Mouse (Mus musculus) MEL (cell line): ENCODE measurements at regions not wholly inside any gene's neighbourhood (a gene's known extent, or its start where the extent isn't known, plus 50 kb on each side); places are given as distances from the start of the nearest gene placed in this dataset.

ENCODE experiments used
- DNase-seq: peaks from one replicate; pipeline ENCODE4 v3.0.0; 2011; ENCODE audit warnings: low read depth, low spot score
- H3K27ac ChIP-seq: 2 replicates; pipeline ENCODE4 v1.5.1; 2012; ENCODE audit warnings: low read depth, mild to moderate bottlenecking, control low read depth, low read length, moderate library complexity; ENCODE audit not compliant: control insufficient read depth
- H3K27me3 ChIP-seq, 2 experiments: fragments of 150-350 bp in 1 of 2; sonication (generic) in 1 of 2; 2 replicates each; pipeline ENCODE4 v1.6.1; 2012; ENCODE audit warnings: low read length in 2 of 2, mild to moderate bottlenecking in 2 of 2, improper control_type of control experiment in 1 of 2, moderate library complexity in 1 of 2; ENCODE audit not compliant: insufficient read depth in 2 of 2, control insufficient read depth in 1 of 2
- H3K36me3 ChIP-seq, 2 experiments: 2 replicates each; pipeline ENCODE4 v1.6.1; 2012 to 2014; ENCODE audit warnings: low read length in 2 of 2, improper control_type of control experiment in 1 of 2, inconsistent platforms in 1 of 2, mild to moderate bottlenecking in 1 of 2; ENCODE audit not compliant: insufficient read depth in 2 of 2, control insufficient read depth in 1 of 2
- H3K4me1 ChIP-seq, 2 experiments: fragments of 150-350 bp in 1 of 2; sonication (generic) in 1 of 2; 2 replicates each; pipeline ENCODE4 v1.6.1; 2012; ENCODE audit warnings: low read length in 2 of 2, improper control_type of control experiment in 1 of 2, mild to moderate bottlenecking in 1 of 2; ENCODE audit not compliant: insufficient read depth in 2 of 2, control insufficient read depth in 1 of 2
- H3K4me3 ChIP-seq, 2 experiments: fragments of 150-350 bp in 1 of 2; sonication (generic) in 1 of 2; 2 replicates each; pipeline ENCODE4 v1.5.1; 2012; ENCODE audit warnings: low read depth in 2 of 2, low read length in 2 of 2, mild to moderate bottlenecking in 2 of 2, moderate library complexity in 2 of 2, control low read depth in 1 of 2, improper control_type of control experiment in 1 of 2; ENCODE audit not compliant: control insufficient read depth in 1 of 2, insufficient read depth in 1 of 2
- H3K79me2 ChIP-seq: 2 replicates; pipeline ENCODE4 v1.6.1; 2012; ENCODE audit warnings: mild to moderate bottlenecking, low read length, moderate library complexity; ENCODE audit not compliant: control insufficient read depth, poor library complexity, insufficient read depth
- H3K9ac ChIP-seq: 2 replicates; pipeline ENCODE4 v1.6.1; 2012; ENCODE audit warnings: low read depth, mild to moderate bottlenecking, control low read depth, low read length, moderate library complexity; ENCODE audit not compliant: control insufficient read depth, poor library complexity, severe bottlenecking
- H3K9me3 ChIP-seq: fragments of 150-350 bp; sonication (generic); replicated peaks from 2 replicates; pipeline ENCODE4 v1.6.1; 2012; ENCODE audit warnings: mild to moderate bottlenecking, low read length, improper control_type of control experiment, moderate library complexity; ENCODE audit not compliant: insufficient read depth
- BHLHE40 ChIP-seq: IDR thresholded peaks from 2 replicates; pipeline ENCODE4 v1.6.1; 2012; ENCODE audit warnings: low read depth, mild to moderate bottlenecking, inconsistent platforms, low read length, improper control_type of control experiment, borderline replicate concordance
- CHD1 ChIP-seq: IDR thresholded peaks from 2 replicates; pipeline ENCODE4 v1.6.1; 2012; ENCODE audit warnings: low read depth, mild to moderate bottlenecking, inconsistent platforms, low read length, improper control_type of control experiment
- CHD2 ChIP-seq: IDR thresholded peaks from 2 replicates; pipeline ENCODE4 v1.6.1; 2011; ENCODE audit warnings: low read length, improper control_type of control experiment
- CTCF ChIP-seq, 3 experiments: IDR thresholded peaks in 2 of 3; conservative IDR thresholded peaks in 1 of 3; 2 replicates each; pipeline ENCODE4 v1.5.1; 2011 to 2012; ENCODE audit warnings: low read length in 3 of 3, low read depth in 2 of 3, mild to moderate bottlenecking in 2 of 3, improper control_type of control experiment in 1 of 3, inconsistent platforms in 1 of 3, mixed read lengths in 1 of 3, moderate library complexity in 1 of 3; ENCODE audit not compliant: control insufficient read depth in 1 of 3, insufficient read depth in 1 of 3, poor library complexity in 1 of 3, severe bottlenecking in 1 of 3
- GABPA ChIP-seq: IDR thresholded peaks from 2 replicates; pipeline ENCODE4 v1.6.1; 2012; ENCODE audit warnings: low read depth, mild to moderate bottlenecking, inconsistent platforms, low read length, improper control_type of control experiment, moderate library complexity
- GATA1 ChIP-seq: IDR thresholded peaks from 2 replicates; pipeline ENCODE4 v1.6.1; 2011; ENCODE audit warnings: low read depth, low read length, improper control_type of control experiment
- HCFC1 ChIP-seq: IDR thresholded peaks from 2 replicates; pipeline ENCODE4 v1.6.1; 2012; ENCODE audit warnings: low read depth, mild to moderate bottlenecking, inconsistent platforms, low read length, improper control_type of control experiment, moderate library complexity
- JUND ChIP-seq: IDR thresholded peaks from 2 replicates; pipeline ENCODE4 v1.6.1; 2011; ENCODE audit warnings: low read depth, mild to moderate bottlenecking, improper control_type of control experiment, low read length
- MAFK ChIP-seq: IDR thresholded peaks from 2 replicates; pipeline ENCODE4 v1.6.1; 2011; ENCODE audit warnings: low read depth, mild to moderate bottlenecking, low read length, improper control_type of control experiment, borderline replicate concordance
- MEF2A ChIP-seq: IDR thresholded peaks from 2 replicates; pipeline ENCODE4 v1.6.1; 2014; ENCODE audit warnings: low read depth, mild to moderate bottlenecking, inconsistent platforms, low read length, improper control_type of control experiment; ENCODE audit not compliant: poor library complexity, insufficient replicate concordance, severe bottlenecking; ENCODE audit errors: extremely low read depth
- MXI1 ChIP-seq: IDR thresholded peaks from 2 replicates; pipeline ENCODE4 v1.6.1; 2011; ENCODE audit warnings: mild to moderate bottlenecking, low read depth, low read length, improper control_type of control experiment
- NELFE ChIP-seq: IDR thresholded peaks from 2 replicates; pipeline ENCODE4 v1.6.1; 2011; ENCODE audit warnings: low read depth, low read length, improper control_type of control experiment
- NRF1 ChIP-seq: IDR thresholded peaks from 2 replicates; pipeline ENCODE4 v1.6.1; 2014; ENCODE audit warnings: low read depth, mild to moderate bottlenecking, inconsistent platforms, low read length, improper control_type of control experiment, moderate library complexity; ENCODE audit not compliant: poor library complexity, insufficient read depth, severe bottlenecking
- POLR2A ChIP-seq, 2 experiments: IDR thresholded peaks; 2 replicates each; pipeline ENCODE4 v1.6.1; 2011 to 2012; ENCODE audit warnings: low read length in 2 of 2, mild to moderate bottlenecking in 2 of 2, control low read depth in 1 of 2, improper control_type of control experiment in 1 of 2, low read depth in 1 of 2, moderate library complexity in 1 of 2; ENCODE audit not compliant: control insufficient read depth in 1 of 2, insufficient read depth in 1 of 2, poor library complexity in 1 of 2
- POLR2AphosphoS2 ChIP-seq: IDR thresholded peaks from 2 replicates; pipeline ENCODE4 v1.6.1; 2011; ENCODE audit warnings: low read length, improper control_type of control experiment
- RAD21 ChIP-seq: IDR thresholded peaks from 2 replicates; pipeline ENCODE4 v1.6.1; 2011; ENCODE audit warnings: mild to moderate bottlenecking, low read depth, low read length, improper control_type of control experiment
- SMC3 ChIP-seq: IDR thresholded peaks from 2 replicates; pipeline ENCODE4 v1.6.1; 2011; ENCODE audit warnings: low read depth, low read length, improper control_type of control experiment
- TAL1 ChIP-seq: IDR thresholded peaks from 2 replicates; pipeline ENCODE4 v1.6.1; 2012; ENCODE audit warnings: mild to moderate bottlenecking, inconsistent platforms, low read length, moderate library complexity, mixed read lengths
- UBTF ChIP-seq: IDR thresholded peaks from 2 replicates; pipeline ENCODE4 v1.6.1; 2012; ENCODE audit warnings: low read depth, mild to moderate bottlenecking, inconsistent platforms, low read length, improper control_type of control experiment, moderate library complexity, borderline replicate concordance; ENCODE audit not compliant: insufficient read depth
- USF1 ChIP-seq: IDR thresholded peaks from 2 replicates; pipeline ENCODE4 v1.6.1; 2014; ENCODE audit warnings: low read depth, mild to moderate bottlenecking, inconsistent platforms, low read length, improper control_type of control experiment, moderate library complexity
- USF2 ChIP-seq, 2 experiments: IDR thresholded peaks; 2 replicates each; pipeline ENCODE4 v1.6.1; 2011 to 2012; ENCODE audit warnings: improper control_type of control experiment in 2 of 2, low read length in 2 of 2, borderline replicate concordance in 1 of 2, inconsistent platforms in 1 of 2, low read depth in 1 of 2, mild to moderate bottlenecking in 1 of 2; ENCODE audit not compliant: insufficient read depth in 1 of 2
- ZKSCAN1 ChIP-seq: IDR thresholded peaks from 2 replicates; pipeline ENCODE4 v1.6.1; 2012; ENCODE audit warnings: low read depth, mild to moderate bottlenecking, inconsistent platforms, low read length, improper control_type of control experiment, moderate library complexity
- ZMIZ1 ChIP-seq: IDR thresholded peaks from 2 replicates; pipeline ENCODE4 v1.6.1; 2012; ENCODE audit warnings: low read depth, mild to moderate bottlenecking, inconsistent platforms, low read length, improper control_type of control experiment, moderate library complexity
- ZNF384 ChIP-seq: IDR thresholded peaks from 2 replicates; pipeline ENCODE4 v1.6.1; 2012; ENCODE audit warnings: low read depth, mild to moderate bottlenecking, inconsistent platforms, low read length, improper control_type of control experiment

GRCm38 (mm10) chr6:50938879-50939278 lies 284.6 kb upstream of the Npvf start:
- TF ChIP-seq RAD21 (peak; percentile 6; the same call in 1 of the 2 replicates), ZNF384 (peak; percentile 89), SMC3 (peak; percentile 37), CHD2 (no peak), CHD1 (no peak), UBTF (no peak), CTCF (IDR thresholded peaks at IDR 0.05 in 2 of 3, conservative IDR thresholded peaks at IDR 0.05 in 1 of 3; ENCODE audit: control insufficient read depth in 1 of 3, insufficient read depth in 1 of 3, low read depth in 2 of 3, low read length in 3 of 3, poor library complexity in 1 of 3, severe bottlenecking in 1 of 3) (peak; percentile 34 to 65 (median 58)), GATA1 (no peak)
- H3K36me3 ChIP-seq = no peaks in the 10 kb centered on the region
- no peaks in the 10 kb centered on the region for H3K9me3 ChIP-seq
- DNase-seq = peak; percentile 11
- H3K9ac ChIP-seq = no peak overlapping the region
- H3K4me1 ChIP-seq = no peaks in the 10 kb centered on the region
- H3K79me2 ChIP-seq = no peaks in the 10 kb centered on the region
- H3K27ac ChIP-seq = no peak overlapping the region
- H3K4me3 ChIP-seq = no peak overlapping the region
- H3K27me3 ChIP-seq = no peaks in the 10 kb centered on the region

- H3K36me3 ChIP-seq = no peaks in the 10 kb centered on the region
- TF ChIP-seq MEF2A (no peak), GABPA (no peak), TAL1 (no peak), POLR2AphosphoS2 (no peak), BHLHE40 (no peak), NRF1 (no peak), USF1 (no peak), USF2 (IDR thresholded peaks at IDR 0.05; ENCODE audit: borderline replicate concordance in 1 of 2, insufficient read depth in 1 of 2, low read depth in 1 of 2, low read length in 2 of 2) (no peak), ZKSCAN1 (no peak), ZMIZ1 (no peak), NELFE (no peak), HCFC1 (no peak), RAD21 (no peak), JUND (no peak), POLR2A (IDR thresholded peaks at IDR 0.05; ENCODE audit: control insufficient read depth in 1 of 2, insufficient read depth in 1 of 2, low read depth in 1 of 2, low read length in 2 of 2, poor library complexity in 1 of 2) (no peak), MAFK (no peak), GATA1 (no peak), MXI1 (no peak)
- TF ChIP-seq, all 39 proteins: peak for 0
- no peaks in the 10 kb centered on the region for H3K27me3 ChIP-seq
- H3K79me2 ChIP-seq = no peaks in the 10 kb centered on the region
- no peak overlapping the region for H3K9ac ChIP-seq
- no peak overlapping the region for H3K27ac ChIP-seq
- no peak for DNase-seq
- no peaks in the 10 kb centered on the region for H3K9me3 ChIP-seq
- H3K4me3 ChIP-seq = no peak overlapping the region
- no peaks in the 10 kb centered on the region for H3K4me1 ChIP-seq
These were observed 285.2 kb upstream of the Npvf start for GRCm38 (mm10) chr6:50939440-50939839.
